Mouse (Mus musculus) testis, adult 2 months (tissue): ENCODE measurements around the gene Nck2. TPM values are rescaled to one million over a fixed set of nuclear protein-coding genes. Genes with fewer than 3 reads are reported as not detected.

ENCODE experiments used
- H3K27ac ChIP-seq: fragments of 200-500 bp; 2 replicates; pipeline ENCODE4 v1.5.1; 2012; ENCODE audit warnings: low read depth, low read length; ENCODE audit not compliant: control insufficient read depth, insufficient read depth
- H3K27me3 ChIP-seq: fragments of 200-500 bp; 2 replicates; pipeline ENCODE4 v1.6.1; 2012; ENCODE audit warnings: mild to moderate bottlenecking, low read length, moderate library complexity; ENCODE audit not compliant: control insufficient read depth, insufficient read depth
- H3K36me3 ChIP-seq: fragments of 200-500 bp; 2 replicates; pipeline ENCODE4 v1.6.1; 2012; ENCODE audit warnings: mild to moderate bottlenecking, low read length; ENCODE audit not compliant: control insufficient read depth, insufficient read depth
- H3K4me1 ChIP-seq: fragments of 200-500 bp; 2 replicates; pipeline ENCODE4 v1.6.1; 2012; ENCODE audit warnings: low read length; ENCODE audit not compliant: control insufficient read depth, insufficient read depth
- H3K4me3 ChIP-seq: fragments of 200-500 bp; 2 replicates; pipeline ENCODE4 v1.5.1; 2012; ENCODE audit warnings: low read depth, mild to moderate bottlenecking, low read length, moderate library complexity, mixed read lengths; ENCODE audit not compliant: control insufficient read depth
- CTCF ChIP-seq: fragments of 200-500 bp; IDR thresholded peaks from 2 replicates; pipeline ENCODE4 v1.5.1; 2012; ENCODE audit warnings: low read depth, mild to moderate bottlenecking, inconsistent platforms, low read length, moderate library complexity; ENCODE audit not compliant: control insufficient read depth, insufficient read depth, insufficient replicate concordance
- POLR2A ChIP-seq: fragments of 200-500 bp; IDR thresholded peaks from 2 replicates; pipeline ENCODE4 v1.6.1; 2012; ENCODE audit warnings: low read depth, mild to moderate bottlenecking, inconsistent platforms, low read length, moderate library complexity; ENCODE audit not compliant: control insufficient read depth
- polyA plus RNA-seq: library from polyadenylated mRNA; depleted of rRNA; stranded (reverse); fragments of >200 nt; gene quantifications from 2 replicates; pipeline ENCODE4 v1.2.3, GENCODE M21; 2012

Nck2 gene
- polyA plus RNA-seq, 1 experiment = 30.7 TPM

- H3K27me3 ChIP-seq = no peaks in the 10 kb centered on the region
- H3K27ac ChIP-seq = no peak overlapping the region
- no peak overlapping the region for H3K4me3 ChIP-seq
- TF ChIP-seq POLR2A (no peak), CTCF (no peak)
- no peaks in the 10 kb centered on the region for H3K4me1 ChIP-seq
- no peaks in the 10 kb centered on the region for H3K36me3 ChIP-seq
Observed at GRCm38 (mm10) chr1:43403341-43403740, 41.0 kb upstream of the Nck2 start.

GRCm38 (mm10) chr1:43404693-43405678, 39.4 kb upstream of the Nck2 start:
- Histone ChIP-seq H3K36me3 (no peaks in the 10 kb centered on the region), H3K27ac (no peak overlapping the region), H3K27me3 (no peaks in the 10 kb centered on the region), H3K4me1 (no peaks in the 10 kb centered on the region), H3K4me3 (no peak overlapping the region)
- TF ChIP-seq CTCF = no peak

GRCm38 (mm10) chr1:43409019-43409418, 35.4 kb upstream of the Nck2 start:
- H3K27ac ChIP-seq = no peak overlapping the region
- no peak overlapping the region for H3K4me3 ChIP-seq
- no peaks in the 10 kb centered on the region for H3K4me1 ChIP-seq
- no peaks in the 10 kb centered on the region for H3K36me3 ChIP-seq
- TF ChIP-seq POLR2A (no peak), CTCF (no peak)
- no peaks in the 10 kb centered on the region for H3K27me3 ChIP-seq

GRCm38 (mm10) chr1:43412825-43413224, 31.6 kb upstream of the Nck2 start:
- no peak overlapping the region for H3K4me3 ChIP-seq
- TF ChIP-seq CTCF = no peak
- TF ChIP-seq POLR2A = no peak
- no peak overlapping the region for H3K27ac ChIP-seq
- H3K36me3 ChIP-seq = no peaks in the 10 kb centered on the region
- no peaks in the 10 kb centered on the region for H3K27me3 ChIP-seq
- H3K4me1 ChIP-seq = no peaks in the 10 kb centered on the region

GRCm38 (mm10) chr1:43413298-43413697, 31.1 kb upstream of the Nck2 start:
- TF ChIP-seq POLR2A (no peak), CTCF (no peak)

GRCm38 (mm10) chr1:43413749-43414148, 30.6 kb upstream of the Nck2 start:
- TF ChIP-seq CTCF (no peak), POLR2A (no peak)
- Histone ChIP-seq H3K4me1 (no peaks in the 10 kb centered on the region), H3K27me3 (no peaks in the 10 kb centered on the region), H3K4me3 (no peak overlapping the region), H3K27ac (no peak overlapping the region), H3K36me3 (no peaks in the 10 kb centered on the region)

More at GRCm38 (mm10) chr1:43413298-43413697, 31.1 kb upstream of the Nck2 start:
- no peaks in the 10 kb centered on the region for H3K36me3 ChIP-seq
- no peak overlapping the region for H3K4me3 ChIP-seq
- H3K4me1 ChIP-seq = no peaks in the 10 kb centered on the region
- no peaks in the 10 kb centered on the region for H3K27me3 ChIP-seq
- H3K27ac ChIP-seq = no peak overlapping the region

GRCm38 (mm10) chr1:43414228-43414627, 30.2 kb upstream of the Nck2 start:
- Histone ChIP-seq H3K27ac (no peak overlapping the region), H3K4me1 (no peaks in the 10 kb centered on the region), H3K36me3 (no peaks in the 10 kb centered on the region), H3K4me3 (no peak overlapping the region), H3K27me3 (no peaks in the 10 kb centered on the region)
- no peak for TF ChIP-seq POLR2A
- TF ChIP-seq CTCF = no peak

- no peaks in the 10 kb centered on the region for H3K27me3 ChIP-seq
- no peak overlapping the region for H3K27ac ChIP-seq
- H3K36me3 ChIP-seq = no peaks in the 10 kb centered on the region
- H3K4me1 ChIP-seq = no peaks in the 10 kb centered on the region
- H3K4me3 ChIP-seq = no peak overlapping the region
- TF ChIP-seq CTCF = no peak
- TF ChIP-seq POLR2A = no peak
Observed at GRCm38 (mm10) chr1:43414971-43415370, 29.4 kb upstream of the Nck2 start.
